Mouse (Mus musculus) bone marrow macrophage, adult 2 months (primary cell): ENCODE data around the gene Zic5.

ENCODE experiments used
- CTCF ChIP-seq: IDR thresholded peaks from 2 replicates; pipeline ENCODE4 v1.5.1; 2012; ENCODE audit warnings: low read depth, mild to moderate bottlenecking, low read length, moderate library complexity
- POLR2A ChIP-seq: IDR thresholded peaks from 2 replicates; pipeline ENCODE4 v1.6.1; 2012; ENCODE audit warnings: mild to moderate bottlenecking, low read depth, low read length, borderline replicate concordance

GRCm38 (mm10) chr14:122479461-122480109 lies 14.1 kb upstream of the Zic5 start:
- no peak for TF ChIP-seq CTCF
- TF ChIP-seq POLR2A: no peak
